Mouse (Mus musculus) spleen, adult 2 months (tissue): ENCODE measurements around the gene Ankrd50. TPM values are rescaled to one million over a fixed set of nuclear protein-coding genes. Genes with fewer than 3 reads are reported as not detected.

Experiments
- DNase-seq, 2 experiments: peaks; one replicate each; pipeline versions ENCODE4 v3.0.0 to v3.0.0-alpha.2; 2012 to 2021; ENCODE audit warnings: low spot score in 2 of 2, low read depth in 1 of 2
- H3K27ac ChIP-seq: fragments of 200-500 bp; 2 replicates; pipeline ENCODE4 v1.5.1; 2012; ENCODE audit warnings: low read length, inconsistent platforms; ENCODE audit not compliant: insufficient read depth
- H3K27me3 ChIP-seq: fragments of 200-500 bp; 2 replicates; pipeline ENCODE4 v1.6.1; 2012; ENCODE audit warnings: mild to moderate bottlenecking, moderate library complexity, low read length, inconsistent platforms; ENCODE audit not compliant: control insufficient read depth, insufficient read depth
- H3K36me3 ChIP-seq: fragments of 200-500 bp; 2 replicates; pipeline ENCODE4 v1.6.1; 2012; ENCODE audit warnings: mild to moderate bottlenecking, low read length, inconsistent platforms; ENCODE audit not compliant: control insufficient read depth, insufficient read depth
- H3K4me1 ChIP-seq: fragments of 200-500 bp; 2 replicates; pipeline ENCODE4 v1.6.1; 2011; ENCODE audit warnings: inconsistent platforms; ENCODE audit not compliant: control insufficient read depth, insufficient read depth, insufficient read length
- H3K4me3 ChIP-seq: fragments of 200-500 bp; 2 replicates; pipeline ENCODE4 v1.5.1; 2011; ENCODE audit warnings: mild to moderate bottlenecking, inconsistent platforms; ENCODE audit not compliant: insufficient read depth, insufficient read length; ENCODE audit errors: extremely low read depth
- CTCF ChIP-seq: fragments of 200-500 bp; IDR thresholded peaks from 2 replicates; pipeline ENCODE4 v1.5.1; 2011; ENCODE audit warnings: mild to moderate bottlenecking, inconsistent platforms; ENCODE audit not compliant: insufficient read depth, insufficient read length, insufficient replicate concordance; ENCODE audit errors: extremely low read depth
- POLR2A ChIP-seq: fragments of 200-500 bp; IDR thresholded peaks from 2 replicates; pipeline ENCODE4 v1.6.1; 2011; ENCODE audit warnings: low read depth, low read length, inconsistent platforms
- WGBS: fragments of 180-500 bp; shearing (Covaris S2); methylation state at CpG from one replicate; pipeline ENCODE4 v1.1.7; 2018; 5-methylcytosine and 5-hydroxymethylcytosine counted together
- polyA plus RNA-seq: library from polyadenylated mRNA; depleted of rRNA; stranded (reverse); fragments of >200 nt; gene quantifications from 2 replicates; pipeline ENCODE4 v1.2.3, GENCODE M21; 2012

Ankrd50 gene
- polyA plus RNA-seq, 1 experiment = 10.7 TPM

DNA sequence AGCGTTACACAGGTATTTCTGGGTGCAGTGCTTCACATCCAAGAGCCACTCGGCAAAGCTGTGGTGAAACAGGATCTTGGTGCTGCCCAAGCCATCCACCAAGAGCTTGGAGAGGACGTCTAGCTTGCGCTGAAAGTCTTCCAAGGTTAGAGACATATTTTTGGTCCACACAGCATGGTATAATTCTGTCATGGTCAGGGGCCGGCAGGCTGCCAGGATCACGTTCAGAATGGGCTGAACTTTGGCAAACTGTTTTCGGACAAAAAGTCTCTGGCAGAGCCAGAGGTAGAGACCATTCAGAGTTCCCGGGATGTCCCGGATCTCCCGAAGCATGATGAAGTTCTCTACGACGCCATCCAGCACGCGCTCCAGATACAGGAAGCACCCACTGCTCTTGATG is 27.6 kb downstream of the Ankrd50 start:
- no peaks in the 10 kb centered on the region for H3K27me3 ChIP-seq

DNA sequence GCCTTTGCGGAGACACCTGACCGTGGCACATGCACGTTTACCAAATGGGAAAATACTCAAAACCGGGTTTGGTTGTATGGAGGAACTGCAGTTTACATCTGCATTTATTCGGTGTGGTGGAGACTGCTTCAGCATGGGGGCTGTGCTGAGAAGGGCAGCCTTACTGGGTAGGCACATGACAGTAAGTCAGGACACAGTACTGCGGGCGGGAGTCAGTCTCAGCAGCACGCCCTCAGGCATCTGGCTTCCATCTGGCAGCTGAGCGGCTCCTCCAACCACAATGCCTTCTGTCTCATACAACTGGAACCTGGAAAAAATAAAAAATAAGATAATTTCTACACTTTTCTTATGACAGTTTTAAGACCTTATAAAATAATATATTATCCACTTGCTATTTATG is 32.4 kb downstream of the Ankrd50 start:
- no peak for DNase-seq
- H3K4me1 ChIP-seq = no peaks in the 10 kb centered on the region
- 94% methylated on average over 9 of the region's 9 CpGs for WGBS
- H3K4me3 ChIP-seq = no peak overlapping the region
- TF ChIP-seq POLR2A (no peak), CTCF (no peak)
- H3K27me3 ChIP-seq = no peaks in the 10 kb centered on the region
- peaks cover 37% of the 10 kb centered on the region for H3K36me3 ChIP-seq
- H3K27ac ChIP-seq = no peak overlapping the region

More for the DNA sequence above, 27.6 kb downstream of the Ankrd50 start:
- DNase-seq = no peak
- WGBS = 96% methylated on average over 14 of the region's 14 CpGs
- H3K27ac ChIP-seq = no peak overlapping the region
- no peaks in the 10 kb centered on the region for H3K4me1 ChIP-seq
- no peak overlapping the region for H3K4me3 ChIP-seq
- H3K36me3 ChIP-seq = peaks cover 32% of the 10 kb centered on the region
- TF ChIP-seq POLR2A = no peak
- no peak for TF ChIP-seq CTCF

DNA sequence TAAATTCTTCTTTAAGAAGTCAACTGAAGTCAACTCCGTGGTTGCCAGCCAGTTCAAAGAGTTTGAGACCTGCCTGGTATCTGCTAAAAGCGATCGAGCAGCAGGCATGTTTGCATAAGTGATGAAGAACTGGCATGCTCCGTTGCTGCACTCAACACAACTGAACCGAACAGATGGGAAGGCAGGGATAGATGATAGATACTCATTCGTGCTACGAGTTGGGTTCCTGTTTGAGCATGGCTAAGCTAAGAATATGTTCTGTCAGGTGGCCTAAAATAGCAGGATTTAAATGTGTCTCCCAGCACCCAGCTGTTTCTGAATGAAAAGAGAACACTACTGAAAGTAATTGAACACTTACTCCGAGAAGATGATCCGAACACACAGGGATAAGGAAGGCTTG is 38.1 kb downstream of the Ankrd50 start:
- Histone ChIP-seq H3K36me3 (peaks cover 6% of the 10 kb centered on the region), H3K27me3 (no peaks in the 10 kb centered on the region), H3K4me3 (no peak overlapping the region), H3K27ac (no peak overlapping the region), H3K4me1 (no peaks in the 10 kb centered on the region)
- TF ChIP-seq CTCF (no peak), POLR2A (no peak)
- WGBS = 88% methylated on average over 9 of the region's 9 CpGs
- no peak for DNase-seq

GRCm38 (mm10) chr3:38443875-38444274 is 40.8 kb downstream of the Ankrd50 start:
- TF ChIP-seq POLR2A (no peak), CTCF (no peak)
- no peaks in the 10 kb centered on the region for H3K27me3 ChIP-seq
- no peaks in the 10 kb centered on the region; the same call in 1 of the 2 replicates for H3K4me1 ChIP-seq
- H3K27ac ChIP-seq = no peak overlapping the region
- DNase-seq = no peak
- no peaks in the 10 kb centered on the region for H3K36me3 ChIP-seq
- no peak overlapping the region for H3K4me3 ChIP-seq
- 77% methylated on average over 4 of the region's 4 CpGs for WGBS

DNA sequence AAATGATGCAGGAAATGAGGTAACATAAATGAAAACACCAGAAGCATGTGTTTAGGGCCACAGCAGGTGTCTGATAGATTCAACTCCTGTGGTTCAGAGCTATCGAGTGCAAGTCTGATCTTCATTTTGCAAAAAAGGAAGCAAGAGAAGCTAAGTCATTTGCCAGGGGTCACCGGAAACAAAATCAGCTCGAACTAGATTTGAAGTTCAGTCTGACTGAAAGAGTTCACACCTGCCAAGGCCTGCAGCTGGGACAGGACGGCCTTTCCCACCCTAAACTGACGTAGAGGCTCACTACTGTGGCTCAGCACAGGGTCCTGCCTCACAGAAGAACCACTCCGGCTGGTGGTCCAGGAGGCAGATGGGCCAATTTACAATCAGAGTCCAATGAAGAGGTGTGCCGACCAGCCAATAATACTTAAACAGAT is 44.1 kb downstream of the Ankrd50 start:
- peak in 1 of 2 experiments; percentile 1 for DNase-seq
- Histone ChIP-seq H3K27me3 (no peaks in the 10 kb centered on the region), H3K4me3 (no peak overlapping the region), H3K27ac (no peak overlapping the region), H3K36me3 (no peaks in the 10 kb centered on the region), H3K4me1 (no peaks in the 10 kb centered on the region; the same call in 1 of the 2 replicates)
- TF ChIP-seq CTCF (no peak), POLR2A (no peak)
- 24% methylated on average over 7 of the region's 7 CpGs for WGBS

DNA sequence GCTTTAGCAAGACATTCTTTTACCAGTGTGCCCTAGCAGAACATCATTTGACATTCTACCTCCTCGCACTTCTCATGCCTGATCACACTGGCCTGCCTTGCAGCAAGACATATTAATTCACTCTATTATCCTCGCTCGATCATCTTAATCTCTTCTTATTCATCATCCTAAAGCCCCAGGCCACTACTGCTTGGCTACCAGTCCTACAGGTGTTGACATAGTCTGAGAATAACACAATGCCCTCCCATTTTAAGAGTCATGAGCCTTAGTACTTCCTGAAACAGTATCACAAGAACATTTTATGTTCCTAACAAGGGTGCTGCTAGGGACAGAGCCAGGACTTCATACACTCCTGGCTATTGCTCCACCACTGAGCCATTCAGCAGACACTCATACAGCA is 48.0 kb downstream of the Ankrd50 start:
- no peak for DNase-seq
- Histone ChIP-seq H3K4me3 (no peak overlapping the region), H3K4me1 (no peaks in the 10 kb centered on the region; the same call in 1 of the 2 replicates), H3K36me3 (no peaks in the 10 kb centered on the region), H3K27ac (no peak overlapping the region), H3K27me3 (no peaks in the 10 kb centered on the region)
- WGBS = 92% methylated on average over 3 of the region's 3 CpGs
- TF ChIP-seq POLR2A = no peak
- TF ChIP-seq CTCF = no peak

- no peaks in the 10 kb centered on the region for H3K27me3 ChIP-seq
- no peaks in the 10 kb centered on the region for H3K36me3 ChIP-seq
- DNase-seq = no peak
- 80% methylated on average over 6 of the region's 6 CpGs for WGBS
- TF ChIP-seq POLR2A = no peak
- no peak for TF ChIP-seq CTCF
- no peak overlapping the region for H3K4me3 ChIP-seq
- H3K27ac ChIP-seq = no peak overlapping the region
- H3K4me1 ChIP-seq = no peaks in the 10 kb centered on the region; the same call in 1 of the 2 replicates
Measured at GRCm38 (mm10) chr3:38435828-38436227, 48.8 kb downstream of the Ankrd50 start.

- no peak for DNase-seq
- 96% methylated on average over 2 of the region's 2 CpGs for WGBS
- no peak for TF ChIP-seq POLR2A
- TF ChIP-seq CTCF = no peak
- H3K36me3 ChIP-seq = no peaks in the 10 kb centered on the region
- no peaks in the 10 kb centered on the region for H3K4me1 ChIP-seq
- H3K4me3 ChIP-seq = no peak overlapping the region
- H3K27ac ChIP-seq = no peak overlapping the region
- no peaks in the 10 kb centered on the region for H3K27me3 ChIP-seq
Measured at GRCm38 (mm10) chr3:38434486-38434885, 50.2 kb downstream of the Ankrd50 start.
